Mouse (Mus musculus) heart, adult 2 months (tissue): ENCODE measurements around the gene Scarb1. TPM values are rescaled to one million over a fixed set of nuclear protein-coding genes. Genes with fewer than 3 reads are reported as not detected.

Experiments used
- DNase-seq, 2 experiments: peaks; one replicate each; pipeline ENCODE4 v3.0.0; 2021
- H3K27ac ChIP-seq: fragments of 200-600 bp; 2 replicates; pipeline ENCODE4 v1.8.1; 2022
- H3K27me3 ChIP-seq: fragments of 200-500 bp; 2 replicates; pipeline ENCODE4 v1.6.1; 2012; ENCODE audit warnings: mild to moderate bottlenecking, low read length, inconsistent platforms, mixed read lengths; ENCODE audit not compliant: control insufficient read depth, insufficient read depth
- H3K36me3 ChIP-seq: fragments of 200-500 bp; 2 replicates; pipeline ENCODE4 v1.6.1; 2012; ENCODE audit warnings: low read length, inconsistent platforms; ENCODE audit not compliant: control insufficient read depth, insufficient read depth
- H3K4me1 ChIP-seq: fragments of 200-500 bp; 2 replicates; pipeline ENCODE4 v1.6.1; 2011; ENCODE audit warnings: low read length; ENCODE audit not compliant: control insufficient read depth, insufficient read depth
- H3K4me3 ChIP-seq: fragments of 200-600 bp; 2 replicates; pipeline ENCODE4 v1.8.1; 2022
- H3K79me2 ChIP-seq: fragments of 200-500 bp; replicated peaks from 2 replicates; pipeline ENCODE4 v1.6.1; 2012; ENCODE audit warnings: mild to moderate bottlenecking, inconsistent platforms, low read length, moderate library complexity, mixed read lengths; ENCODE audit not compliant: control insufficient read depth, insufficient read depth
- H3K9ac ChIP-seq: fragments of 200-500 bp; 2 replicates; pipeline ENCODE4 v1.6.1; 2012; ENCODE audit warnings: low read depth, mild to moderate bottlenecking, control low read depth, inconsistent platforms, low read length, mixed read lengths
- CTCF ChIP-seq: fragments of 200-600 bp; IDR thresholded peaks from 2 replicates; pipeline ENCODE4 v1.8.1; 2022; ENCODE audit warnings: antibody characterized with exemption, mild to moderate bottlenecking, moderate library complexity
- EP300 ChIP-seq: fragments of 200-500 bp; IDR thresholded peaks from 2 replicates; pipeline ENCODE4 v1.6.1; 2011; ENCODE audit warnings: low read depth, low read length, control low read depth; ENCODE audit not compliant: insufficient read depth
- POLR2A ChIP-seq: fragments of 200-500 bp; IDR thresholded peaks from 2 replicates; pipeline ENCODE4 v1.6.1; 2011; ENCODE audit warnings: mild to moderate bottlenecking, low read depth, low read length, control low read depth; ENCODE audit not compliant: insufficient read depth
- WGBS: fragments of 180-500 bp; shearing (Covaris S2); methylation state at CpG from one replicate; pipeline ENCODE4 v1.1.7; 2018; 5-methylcytosine and 5-hydroxymethylcytosine counted together
- intact Hi-C: fragments of 180-260 bp; cut with DNase I; formaldehyde crosslinking; loops from one replicate; pipeline ENCODE4 v1.15.1; 2025
- polyA plus RNA-seq: library from polyadenylated mRNA; depleted of rRNA; stranded (reverse); fragments of >200 nt; gene quantifications from 2 replicates; pipeline ENCODE4 v1.2.3, GENCODE M21; 2012
- total RNA-seq, 2 experiments: library from RNA; stranded (reverse); gene quantifications; 2 replicates each; pipeline ENCODE4 v1.2.3; 2021

The Scarb1 gene
- total and polyA plus RNA-seq, 3 experiments, result 23.6 to 55.5 (median 27.8) TPM

GRCm38 (mm10) chr5:125331811-125332210, 9.1 kb downstream of the Scarb1 start:
- peaks cover 27% of the 10 kb centered on the region for H3K4me1 ChIP-seq
- TF ChIP-seq EP300, result no peak
- TF ChIP-seq POLR2A, result no peak
- no peak for TF ChIP-seq CTCF
- no peak overlapping the region for H3K4me3 ChIP-seq
- no peaks in the 10 kb centered on the region for H3K36me3 ChIP-seq
- peak overlapping the region; percentile 81 for H3K27ac ChIP-seq
- no peak overlapping the region for H3K9ac ChIP-seq
- H3K27me3 ChIP-seq, result no peaks in the 10 kb centered on the region
- 76% methylated on average over 3 of the region's 3 CpGs for WGBS
- DNase-seq, result no peak
- no peaks in the 10 kb centered on the region for H3K79me2 ChIP-seq
- intact Hi-C loops, result no loop called here

GRCm38 (mm10) chr5:125331094-125331493, 9.8 kb downstream of the Scarb1 start:
- no peak for TF ChIP-seq CTCF
- peak; percentile 55 for TF ChIP-seq POLR2A
- peak; percentile 78; the same call in 1 of the 2 replicates for TF ChIP-seq EP300
- no peaks in the 10 kb centered on the region for H3K36me3 ChIP-seq
- H3K27ac ChIP-seq, result peak overlapping the region; percentile 81
- no peaks in the 10 kb centered on the region for H3K79me2 ChIP-seq
- 38% methylated on average over 3 of the region's 3 CpGs for WGBS
- H3K9ac ChIP-seq, result no peak overlapping the region
- no peaks in the 10 kb centered on the region for H3K27me3 ChIP-seq
- H3K4me3 ChIP-seq, result no peak overlapping the region
- peak in 1 of 2 experiments; percentile 46 for DNase-seq
- H3K4me1 ChIP-seq, result peaks cover 29% of the 10 kb centered on the region
- intact Hi-C loops, result no loop called here

GRCm38 (mm10) chr5:125330656-125331055, 10.2 kb downstream of the Scarb1 start:
- no peak overlapping the region for H3K9ac ChIP-seq
- intact Hi-C loops, result no loop called here
- DNase-seq, result no peak
- H3K4me3 ChIP-seq, result no peak overlapping the region
- TF ChIP-seq CTCF, result no peak
- TF ChIP-seq EP300, result no peak
- TF ChIP-seq POLR2A, result no peak
- H3K27ac ChIP-seq, result peak overlapping the region; percentile 81
- no peaks in the 10 kb centered on the region for H3K79me2 ChIP-seq
- 31% methylated on average over 8 of the region's 8 CpGs for WGBS
- no peaks in the 10 kb centered on the region for H3K27me3 ChIP-seq
- H3K4me1 ChIP-seq, result peaks cover 32% of the 10 kb centered on the region
- H3K36me3 ChIP-seq, result no peaks in the 10 kb centered on the region

- no peak for DNase-seq
- 77% methylated on average over 9 of the region's 9 CpGs for WGBS
- peaks cover 32% of the 10 kb centered on the region for H3K4me1 ChIP-seq
- H3K36me3 ChIP-seq, result no peaks in the 10 kb centered on the region
- no peak for TF ChIP-seq EP300
- TF ChIP-seq POLR2A, result no peak
- no peak for TF ChIP-seq CTCF
- H3K27ac ChIP-seq, result peak overlapping the region; percentile 81
- H3K4me3 ChIP-seq, result no peak overlapping the region
- intact Hi-C loops, result no loop called here
- H3K79me2 ChIP-seq, result no peaks in the 10 kb centered on the region
- no peaks in the 10 kb centered on the region for H3K27me3 ChIP-seq
- H3K9ac ChIP-seq, result no peak overlapping the region
Measured at GRCm38 (mm10) chr5:125330191-125330590, 10.7 kb downstream of the Scarb1 start.

GRCm38 (mm10) chr5:125327596-125328385, 13.1 kb downstream of the Scarb1 start:
- Histone ChIP-seq H3K36me3 (no peaks in the 10 kb centered on the region), H3K27ac (no peak overlapping the region), H3K9ac (no peak overlapping the region), H3K27me3 (no peaks in the 10 kb centered on the region), H3K4me1 (peaks cover 25% of the 10 kb centered on the region), H3K4me3 (no peak overlapping the region), H3K79me2 (no peaks in the 10 kb centered on the region)
- intact Hi-C loops, result no loop called here
- DNase-seq, result no peak
- 73% methylated on average over 18 of the region's 18 CpGs for WGBS
- TF ChIP-seq EP300, result no peak
- no peak for TF ChIP-seq POLR2A
- TF ChIP-seq CTCF, result no peak

- Histone ChIP-seq H3K36me3 (no peaks in the 10 kb centered on the region), H3K4me3 (no peak overlapping the region), H3K79me2 (no peaks in the 10 kb centered on the region), H3K27me3 (no peaks in the 10 kb centered on the region), H3K9ac (no peak overlapping the region), H3K4me1 (peaks cover 15% of the 10 kb centered on the region), H3K27ac (no peak overlapping the region)
- intact Hi-C loops, result no loop called here
- DNase-seq, result no peak
- WGBS, result 56% methylated on average over 8 of the region's 8 CpGs
- TF ChIP-seq EP300 (no peak), CTCF (no peak), POLR2A (no peak)
Measured at GRCm38 (mm10) chr5:125326351-125326750, 14.5 kb downstream of the Scarb1 start.
